Mouse (Mus musculus) ES-E14 (cell line): ENCODE results near the gene Sec16b.

Experiments used
- MAFK ChIP-seq: IDR thresholded peaks from 2 replicates; pipeline ENCODE4 v1.6.1; 2014; ENCODE audit warnings: mild to moderate bottlenecking, low read depth, low read length, inconsistent platforms; ENCODE audit not compliant: insufficient read depth
- ZC3H11A ChIP-seq: IDR thresholded peaks from 2 replicates; pipeline ENCODE4 v1.6.1; 2012; ENCODE audit warnings: low read depth, mild to moderate bottlenecking, inconsistent platforms, low read length, borderline replicate concordance

DNA sequence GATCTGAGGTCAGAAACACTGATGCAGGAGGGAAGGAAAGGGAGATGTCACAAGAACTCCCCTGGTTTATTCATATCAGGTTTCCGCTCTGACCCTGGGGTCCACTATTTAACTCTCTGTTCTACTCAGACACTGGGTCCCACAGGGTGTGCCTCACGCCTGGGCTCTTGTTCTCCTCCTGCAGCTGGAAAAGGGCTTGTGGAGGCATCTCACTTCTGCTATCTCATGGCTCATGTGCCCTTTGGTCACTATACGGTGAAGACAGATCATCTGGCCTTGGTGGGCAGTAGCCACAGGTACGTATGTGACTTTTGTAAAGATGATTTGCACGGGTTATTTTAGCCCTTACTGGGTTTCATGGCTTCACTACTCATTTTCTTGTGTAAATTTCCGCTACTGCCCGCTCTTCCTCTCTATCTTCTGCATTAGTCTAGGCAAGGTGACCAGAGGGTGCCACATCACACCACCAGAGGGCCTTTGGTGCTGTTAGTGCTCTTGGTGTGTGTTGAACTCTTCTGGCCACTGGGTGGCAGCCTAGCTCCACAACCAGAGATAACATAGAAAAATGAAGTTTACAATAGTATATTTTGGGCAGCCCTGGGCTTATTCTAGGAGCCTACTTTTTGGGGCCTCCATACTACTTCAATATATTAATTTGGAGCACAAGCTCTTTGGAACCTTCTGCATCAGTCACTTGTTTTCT lies 46.4 kb downstream of the Sec16b start:
- no peak for TF ChIP-seq MAFK
- peak; percentile 65 for TF ChIP-seq ZC3H11A
